Mouse (Mus musculus) neural tube, embryonic 14.5 days (tissue): ENCODE results near the gene Lrfn4. TPM values are rescaled to one million over a fixed set of nuclear protein-coding genes. Genes with fewer than 3 reads are reported as not detected.
A peak's percentile ranks its signal among the peaks of the same experiment; 100 is the strongest.

Source experiments
- ATAC-seq: fragments of 200-750 bp; cut with Nextera tagmentation; 2 replicates; pipeline ENCODE4 v1.8.0; 2017; ENCODE audit warnings: low read depth, mild to moderate bottlenecking, moderate TSS enrichment, moderate library complexity
- H3K27ac ChIP-seq: fragments of 300-500 bp; sonication (generic); 2 replicates; pipeline ENCODE4 v1.5.1; 2014; ENCODE audit warnings: low read depth, mild to moderate bottlenecking, control low read depth, low read length, moderate library complexity, mixed read lengths
- H3K27me3 ChIP-seq: fragments of 300-500 bp; sonication (generic); 2 replicates; pipeline ENCODE4 v1.6.1; 2014; ENCODE audit warnings: low read length; ENCODE audit not compliant: control insufficient read depth, insufficient read depth
- H3K36me3 ChIP-seq: fragments of 300-500 bp; sonication (generic); 2 replicates; pipeline ENCODE4 v1.6.1; 2014; ENCODE audit warnings: low read length, mixed read lengths; ENCODE audit not compliant: control insufficient read depth, insufficient read depth
- H3K4me1 ChIP-seq: fragments of 300-500 bp; sonication (generic); 2 replicates; pipeline ENCODE4 v1.6.1; 2014; ENCODE audit warnings: low read length; ENCODE audit not compliant: control insufficient read depth, insufficient read depth
- H3K4me2 ChIP-seq: fragments of 300-500 bp; sonication (generic); 2 replicates; pipeline ENCODE4 v1.6.1; 2014; ENCODE audit warnings: mild to moderate bottlenecking, low read depth, low read length, control low read depth
- H3K4me3 ChIP-seq: fragments of 300-500 bp; sonication (generic); 2 replicates; pipeline ENCODE4 v1.5.1; 2014; ENCODE audit warnings: low read depth, low read length, control low read depth, mixed read lengths
- H3K9ac ChIP-seq: fragments of 300-500 bp; sonication (generic); replicated peaks from 2 replicates; pipeline ENCODE4 v1.6.1; 2014; ENCODE audit warnings: low read depth, mild to moderate bottlenecking, control low read depth, low read length, mixed read lengths
- H3K9me3 ChIP-seq: fragments of 300-500 bp; sonication (generic); 2 replicates; pipeline ENCODE4 v1.6.1; 2016; ENCODE audit warnings: low read length; ENCODE audit not compliant: control insufficient read depth
- WGBS: fragments of 180-500 bp; shearing (Covaris S2); extraction: QIAGEN DNeasy Blood & Tissue Kit; methylation state at CpG from one replicate; pipeline ENCODE4 v1.1.7; 2014; 5-methylcytosine and 5-hydroxymethylcytosine counted together
- polyA plus RNA-seq: library from polyadenylated mRNA; unstranded; fragments of >200 nt; fragmentation: Nextera tagmentation; extraction: Ambion mirVana; gene quantifications from 2 replicates; pipeline ENCODE4 v1.2.1, GENCODE M21; 2014

The Lrfn4 gene
- polyA plus RNA-seq, 1 experiment from 2014 or later: 16.9 TPM

DNA sequence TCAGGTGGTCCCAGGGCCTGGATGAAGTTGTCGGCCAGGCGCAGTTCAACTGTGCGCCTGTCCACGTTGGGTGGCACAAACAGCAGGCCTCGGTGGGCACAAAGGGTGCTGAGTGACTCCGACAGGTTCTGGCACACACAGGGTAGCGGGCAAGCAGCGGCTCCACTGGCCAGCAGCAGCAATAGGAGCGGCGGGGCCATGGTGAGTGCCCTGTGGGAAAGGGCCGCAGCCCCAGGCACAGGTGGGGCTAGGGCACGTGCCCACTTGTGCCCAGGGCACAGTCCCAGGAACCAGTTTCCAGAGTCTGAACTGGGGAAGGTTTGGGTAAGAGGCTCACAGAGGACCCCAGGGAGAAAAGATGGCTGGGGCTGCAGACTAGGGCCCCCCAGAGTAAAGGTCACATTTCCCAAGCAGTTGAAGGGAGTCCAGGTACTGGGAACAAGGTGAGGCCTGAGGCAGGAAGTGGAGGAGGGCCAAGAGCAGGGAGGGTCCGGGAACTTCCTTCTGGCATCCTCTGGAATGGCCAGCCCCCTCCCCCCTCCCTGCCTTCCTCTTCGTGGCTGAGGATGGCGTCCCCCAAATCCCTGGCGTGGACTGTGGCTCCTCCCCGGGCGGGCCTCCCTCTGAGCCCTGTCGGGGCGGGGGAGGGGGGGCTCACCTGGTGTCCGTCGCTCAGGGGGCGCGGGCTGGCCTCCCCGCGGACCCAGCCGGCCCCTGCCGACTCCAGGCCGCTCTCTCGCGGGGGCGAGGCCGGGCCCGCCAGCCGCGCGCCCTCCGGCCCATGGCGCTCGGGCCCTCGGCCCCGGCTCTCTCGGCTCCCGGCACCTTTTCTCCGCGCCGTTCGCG, 939 bp downstream of the Lrfn4 start:
- Histone ChIP-seq H3K4me3 (peak overlapping the region; percentile 91), H3K27me3 (no peaks in the 10 kb centered on the region), H3K4me1 (peaks cover 24% of the 10 kb centered on the region), H3K4me2 (peak overlapping the region; percentile 74), H3K9me3 (no peaks in the 10 kb centered on the region), H3K27ac (peak overlapping the region; percentile 92), H3K36me3 (peaks cover 28% of the 10 kb centered on the region), H3K9ac (peak overlapping the region; percentile 95)
- WGBS: 18% methylated on average over 42 of the region's 49 CpGs
- peak; percentile 10 for ATAC-seq

DNA sequence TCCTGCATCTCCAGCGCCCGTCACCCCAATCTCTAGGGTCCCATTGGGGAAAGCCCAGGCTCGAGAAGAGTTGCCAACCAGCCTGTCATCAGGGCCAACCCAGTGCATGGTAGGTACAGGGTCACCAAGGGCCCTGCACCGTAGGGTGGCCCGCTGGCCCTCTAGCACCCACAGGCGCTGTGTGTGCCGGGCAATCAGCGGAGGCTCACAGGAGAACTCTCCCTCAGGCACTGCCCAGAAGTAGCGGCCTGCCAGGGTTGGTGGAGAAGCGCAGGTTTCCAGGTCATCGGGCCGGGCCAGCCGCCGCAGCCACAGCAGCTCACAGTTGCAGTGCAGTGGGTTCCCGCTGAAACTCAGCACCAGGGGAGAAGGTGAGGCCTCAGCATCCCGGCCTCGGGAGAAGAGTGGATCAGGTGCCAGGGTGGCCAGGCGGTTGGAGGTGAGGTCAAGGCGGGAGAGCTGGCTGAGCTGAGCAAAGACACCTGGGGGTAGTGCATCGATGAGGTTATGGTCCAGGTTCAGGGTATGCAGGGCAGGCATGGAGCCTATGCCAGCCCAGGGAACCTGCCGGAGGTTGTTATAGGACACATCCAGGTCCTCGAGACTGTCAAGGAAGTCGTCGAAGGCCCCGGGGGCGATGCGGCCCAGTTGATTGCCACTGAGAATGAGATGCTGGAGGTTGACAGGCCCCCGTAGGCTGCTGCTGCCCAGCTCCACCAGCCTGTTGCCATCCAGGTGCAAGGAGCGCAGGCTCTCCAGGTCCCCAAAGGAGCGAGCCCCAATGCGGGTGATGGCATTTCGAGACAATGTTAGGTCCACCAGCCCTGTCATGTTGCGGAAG, 1.8 kb downstream of the Lrfn4 start:
- H3K27ac ChIP-seq: no peak overlapping the region
- peaks cover 28% of the 10 kb centered on the region for H3K36me3 ChIP-seq
- H3K4me3 ChIP-seq: peak overlapping the region; percentile 91
- WGBS: 91% methylated on average over 33 of the region's 33 CpGs
- H3K9me3 ChIP-seq: no peaks in the 10 kb centered on the region
- H3K27me3 ChIP-seq: no peaks in the 10 kb centered on the region
- 0 out of 2 replicates have a peak overlapping the region, but pooled peaks have one; percentile 25 for H3K9ac ChIP-seq
- peaks cover 24% of the 10 kb centered on the region for H3K4me1 ChIP-seq
- no peak for ATAC-seq
- H3K4me2 ChIP-seq: peak overlapping the region; percentile 74

DNA sequence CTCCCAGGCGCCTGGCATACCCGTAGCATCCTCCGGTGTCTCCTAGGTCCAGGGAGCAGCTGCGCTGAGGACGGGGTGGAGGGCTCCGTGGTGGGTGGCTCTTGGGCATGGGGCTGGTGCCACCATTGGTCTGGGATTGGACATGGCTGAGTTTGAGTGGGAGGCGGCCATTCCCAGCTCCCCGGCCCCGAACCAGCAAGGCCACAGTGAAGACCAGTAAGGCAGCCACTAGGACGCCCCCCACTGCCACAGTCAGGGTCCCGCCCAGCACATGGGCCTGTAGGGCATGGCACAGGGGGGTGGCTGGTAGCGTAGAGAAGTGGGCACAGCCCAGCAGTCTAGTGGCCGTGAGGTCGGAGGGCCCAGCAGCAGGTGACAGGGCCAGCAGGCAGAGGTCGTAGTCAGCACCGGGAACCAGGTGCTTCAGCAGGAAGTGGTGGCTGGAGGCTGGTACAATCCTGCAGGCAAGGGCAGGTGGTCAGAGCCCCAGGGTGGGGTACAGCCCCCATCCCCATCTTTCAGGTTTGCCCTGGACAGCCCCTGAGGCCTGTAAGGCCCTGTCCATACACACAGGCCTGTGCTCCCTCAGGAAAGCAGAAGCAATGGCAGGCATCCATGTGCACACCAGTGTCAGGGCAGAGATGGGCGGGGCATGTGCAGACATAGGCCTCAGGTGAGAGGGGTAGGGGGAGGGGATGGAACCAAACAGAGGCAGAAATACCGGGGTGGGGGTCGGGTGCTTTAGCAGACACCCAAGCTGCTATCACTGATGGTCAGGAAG, 3.1 kb downstream of the Lrfn4 start:
- 91% methylated on average over 19 of the region's 19 CpGs for WGBS
- no peak for ATAC-seq
- Histone ChIP-seq H3K27ac (no peak overlapping the region), H3K4me2 (no peak overlapping the region; the same call in 1 of the 2 replicates), H3K36me3 (peaks cover 28% of the 10 kb centered on the region), H3K27me3 (no peaks in the 10 kb centered on the region), H3K9ac (no peak overlapping the region), H3K9me3 (no peaks in the 10 kb centered on the region), H3K4me3 (no peak overlapping the region), H3K4me1 (peaks cover 24% of the 10 kb centered on the region)

DNA sequence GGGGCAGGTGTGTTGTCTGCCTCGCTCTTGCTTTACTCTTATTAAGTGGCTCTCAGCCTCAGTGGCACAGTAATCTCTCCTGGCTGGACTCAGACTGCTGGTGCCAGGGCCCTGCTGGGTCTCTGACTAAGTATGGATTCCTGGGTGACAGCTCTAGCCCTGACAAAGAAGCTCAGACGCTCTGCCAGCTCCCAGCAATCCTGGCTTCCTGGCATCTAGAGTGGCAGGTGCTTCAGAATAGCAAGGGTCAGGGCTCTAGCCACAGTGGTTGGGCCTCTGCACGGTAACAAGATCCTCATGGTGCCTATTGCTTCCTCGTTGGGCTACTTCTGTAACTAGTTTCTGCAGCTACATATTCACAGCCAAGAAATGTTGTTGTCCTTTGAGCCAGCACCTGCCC, 5.4 kb downstream of the Lrfn4 start:
- no peak for ATAC-seq
- H3K9me3 ChIP-seq: no peaks in the 10 kb centered on the region
- H3K36me3 ChIP-seq: peaks cover 28% of the 10 kb centered on the region
- H3K27me3 ChIP-seq: no peaks in the 10 kb centered on the region
- no peak overlapping the region for H3K4me3 ChIP-seq
- 56% methylated on average over 4 of the region's 4 CpGs for WGBS
- no peak overlapping the region for H3K4me2 ChIP-seq
- no peak overlapping the region for H3K9ac ChIP-seq
- no peak overlapping the region for H3K27ac ChIP-seq
- peaks cover 21% of the 10 kb centered on the region for H3K4me1 ChIP-seq

DNA sequence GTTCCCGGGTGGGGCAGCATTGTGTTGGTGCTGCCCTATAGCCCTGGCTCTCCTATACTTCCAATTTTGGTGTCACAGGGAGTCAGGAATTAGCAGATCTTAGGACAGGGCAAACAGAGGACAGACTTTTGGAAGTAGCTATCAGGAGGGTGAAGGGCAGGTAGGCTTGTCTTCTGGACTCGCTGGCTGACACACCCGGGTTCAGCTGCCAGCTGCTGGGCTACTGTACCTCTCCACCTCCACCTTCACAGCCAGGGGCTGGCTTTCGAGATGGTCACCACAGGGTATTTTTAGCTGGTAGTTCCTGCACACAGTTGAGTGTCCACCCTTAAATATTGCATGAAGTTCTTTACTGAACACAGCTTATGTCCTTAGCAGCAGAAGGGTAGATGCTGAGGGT, 7.0 kb downstream of the Lrfn4 start:
- Histone ChIP-seq H3K27me3 (no peaks in the 10 kb centered on the region), H3K9me3 (no peaks in the 10 kb centered on the region), H3K4me1 (peaks cover 9% of the 10 kb centered on the region), H3K36me3 (peaks cover 23% of the 10 kb centered on the region), H3K4me3 (no peak overlapping the region), H3K4me2 (no peak overlapping the region), H3K9ac (no peak overlapping the region), H3K27ac (no peak overlapping the region)
- ATAC-seq: no peak
- 88% methylated on average over 4 of the region's 4 CpGs for WGBS

DNA sequence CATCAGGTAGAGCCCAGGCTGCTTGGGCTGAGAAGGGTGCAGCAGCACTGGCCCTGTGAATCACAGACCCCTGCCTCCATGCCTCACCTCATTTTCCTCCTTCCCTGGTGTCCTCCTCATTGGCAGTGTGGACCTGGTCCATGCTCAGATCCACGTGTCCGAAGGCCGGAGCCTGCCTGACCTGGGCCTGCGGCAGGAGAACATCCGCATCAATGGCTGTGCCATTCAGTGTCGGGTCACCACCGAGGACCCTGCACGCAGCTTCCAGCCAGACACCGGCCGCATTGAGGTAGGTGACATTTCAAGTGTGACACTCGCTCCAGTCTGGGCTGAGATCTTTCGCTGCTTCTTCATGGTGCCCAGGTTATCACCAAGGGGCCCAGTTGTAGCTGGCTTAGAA, 8.1 kb downstream of the Lrfn4 start:
- H3K4me2 ChIP-seq: no peak overlapping the region
- no peak overlapping the region for H3K9ac ChIP-seq
- no peak for ATAC-seq
- H3K36me3 ChIP-seq: peaks cover 12% of the 10 kb centered on the region
- no peaks in the 10 kb centered on the region; the same call in 1 of the 2 replicates for H3K4me1 ChIP-seq
- H3K4me3 ChIP-seq: no peak overlapping the region
- H3K27ac ChIP-seq: no peak overlapping the region
- no peaks in the 10 kb centered on the region for H3K27me3 ChIP-seq
- H3K9me3 ChIP-seq: no peaks in the 10 kb centered on the region
- 88% methylated on average over 12 of the region's 12 CpGs for WGBS

DNA sequence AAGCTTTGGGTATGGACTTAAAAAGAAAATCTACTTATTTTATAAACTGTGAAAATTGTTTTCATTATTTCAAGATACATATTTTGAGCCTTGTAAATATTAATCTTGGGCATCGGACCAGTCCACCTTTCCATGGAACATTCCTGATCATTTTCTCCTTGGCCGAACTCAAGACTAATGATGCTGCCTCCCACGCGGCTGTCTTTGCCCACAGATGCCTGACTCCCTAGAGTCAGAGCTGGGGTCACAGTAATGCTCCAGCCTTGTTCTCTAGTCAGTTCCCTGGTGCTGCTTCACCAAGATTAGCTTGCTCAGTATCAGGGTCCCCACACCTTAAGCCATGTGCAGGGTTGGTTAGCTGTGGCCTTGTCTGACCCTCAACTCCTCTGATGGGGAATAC, 9.8 kb downstream of the Lrfn4 start:
- H3K4me1 ChIP-seq: no peaks in the 10 kb centered on the region
- no peak overlapping the region for H3K4me3 ChIP-seq
- H3K9me3 ChIP-seq: no peaks in the 10 kb centered on the region
- H3K27ac ChIP-seq: no peak overlapping the region
- no peak for ATAC-seq
- WGBS: 90% methylated on average over 4 of the region's 4 CpGs
- no peaks in the 10 kb centered on the region for H3K36me3 ChIP-seq
- no peaks in the 10 kb centered on the region for H3K27me3 ChIP-seq
- H3K4me2 ChIP-seq: no peak overlapping the region
- no peak overlapping the region for H3K9ac ChIP-seq

DNA sequence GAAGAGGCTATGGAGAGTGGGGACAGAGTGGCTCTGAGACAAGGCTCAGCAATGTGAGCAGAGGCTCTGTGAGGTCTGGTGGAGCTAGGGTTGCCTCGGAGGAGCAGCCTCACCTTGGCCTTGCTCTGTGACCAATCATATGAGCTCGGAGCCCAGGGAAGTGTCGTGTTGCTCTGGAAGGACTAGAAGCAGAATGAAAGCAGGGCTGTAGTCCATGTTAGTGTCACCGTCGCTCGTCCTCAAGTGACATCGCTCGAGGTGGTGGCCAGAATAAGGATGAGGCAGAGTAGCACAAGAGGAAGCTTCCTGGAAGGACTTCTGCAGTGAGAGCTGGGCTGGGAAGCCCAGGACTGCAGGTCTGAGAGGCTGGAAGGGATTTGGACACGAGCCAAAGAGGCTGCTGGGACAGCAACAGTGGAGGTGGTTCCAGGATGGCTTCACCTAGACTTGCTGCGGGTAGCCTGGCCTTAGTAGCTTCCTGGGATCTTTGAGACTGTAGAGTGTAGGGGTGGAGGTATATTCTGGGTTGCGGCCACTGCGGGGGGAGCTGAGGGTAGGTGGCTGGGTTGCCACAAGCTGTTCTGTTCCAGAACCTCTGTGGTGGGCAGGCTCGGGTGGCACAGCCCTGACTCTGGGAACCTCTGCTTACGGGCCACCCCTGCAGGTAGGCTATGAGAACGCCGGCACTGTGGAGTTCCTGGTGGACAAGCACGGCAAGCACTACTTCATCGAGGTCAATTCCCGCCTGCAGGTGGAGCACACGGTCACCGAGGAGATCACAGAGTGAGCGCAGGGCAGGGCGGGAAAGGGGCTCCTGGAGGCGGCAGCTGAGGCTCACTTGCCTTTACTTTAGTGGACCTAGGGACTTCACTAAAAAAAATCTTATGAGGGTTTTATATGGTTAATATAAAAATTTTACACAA, 11.4 kb downstream of the Lrfn4 start:
- H3K9ac ChIP-seq: no peak overlapping the region
- no peaks in the 10 kb centered on the region for H3K4me1 ChIP-seq
- no peaks in the 10 kb centered on the region for H3K36me3 ChIP-seq
- 40% methylated on average over 24 of the region's 24 CpGs for WGBS
- no peak; the same call in 1 of the 2 replicates for ATAC-seq
- H3K27me3 ChIP-seq: no peaks in the 10 kb centered on the region
- no peaks in the 10 kb centered on the region for H3K9me3 ChIP-seq
- H3K4me3 ChIP-seq: no peak overlapping the region
- H3K4me2 ChIP-seq: no peak overlapping the region
- no peak overlapping the region for H3K27ac ChIP-seq
